Mouse (Mus musculus) lung, postnatal 0 days (tissue): ENCODE results near the gene Rufy1. TPM values are rescaled to one million over a fixed set of nuclear protein-coding genes. Genes with fewer than 3 reads are reported as not detected.

Experiments used
- ATAC-seq: fragments of 200-750 bp; cut with Nextera tagmentation; 2 replicates; pipeline ENCODE4 v1.8.0; 2017; ENCODE audit warnings: moderate library complexity
- DNase-seq: peaks from one replicate; pipeline ENCODE4 v3.0.0-alpha.2; 2016; ENCODE audit warnings: low spot score
- H3K27ac ChIP-seq: fragments of 300-500 bp; sonication (generic); 2 replicates; pipeline ENCODE4 v1.5.1; 2014; ENCODE audit warnings: antibody characterized with exemption, mild to moderate bottlenecking, low read length, mixed read lengths
- H3K27me3 ChIP-seq: fragments of 300-500 bp; sonication (generic); replicated peaks from 2 replicates; pipeline ENCODE4 v1.6.1; 2014; ENCODE audit warnings: low read length, mixed read lengths; ENCODE audit not compliant: insufficient read depth
- H3K36me3 ChIP-seq: fragments of 300-500 bp; sonication (generic); 2 replicates; pipeline ENCODE4 v1.6.1; 2014; ENCODE audit warnings: low read length, mixed read lengths; ENCODE audit not compliant: insufficient read depth
- H3K4me1 ChIP-seq: fragments of 300-500 bp; sonication (generic); 2 replicates; pipeline ENCODE4 v1.6.1; 2014; ENCODE audit warnings: antibody characterized with exemption, low read depth, low read length, mixed read lengths; ENCODE audit not compliant: insufficient read depth
- H3K4me2 ChIP-seq: fragments of 300-500 bp; sonication (generic); replicated peaks from 2 replicates; pipeline ENCODE4 v1.6.1; 2014; ENCODE audit warnings: low read depth, mild to moderate bottlenecking, low read length, moderate library complexity, mixed read lengths
- H3K4me3 ChIP-seq: fragments of 300-500 bp; sonication (generic); 2 replicates; pipeline ENCODE4 v1.5.1; 2014; ENCODE audit warnings: low read depth, low read length
- H3K9ac ChIP-seq: fragments of 300-500 bp; sonication (generic); replicated peaks from 2 replicates; pipeline ENCODE4 v1.6.1; 2014; ENCODE audit warnings: low read depth, mild to moderate bottlenecking
- H3K9me3 ChIP-seq: fragments of 300-500 bp; sonication (generic); 2 replicates; pipeline ENCODE4 v1.6.1; 2016; ENCODE audit warnings: low read length, mixed read lengths
- CTCF ChIP-seq: IDR thresholded peaks from 2 replicates; pipeline ENCODE4 v1.5.1; 2016; ENCODE audit warnings: antibody characterized with exemption, mild to moderate bottlenecking
- EP300 ChIP-seq: IDR thresholded peaks from 2 replicates; pipeline ENCODE4 v1.6.1; 2016; ENCODE audit warnings: antibody characterized with exemption, mild to moderate bottlenecking, control low read depth
- WGBS: fragments of 180-500 bp; shearing (Covaris S2); extraction: QIAGEN DNeasy Blood & Tissue Kit; methylation state at CpG from one replicate; pipeline ENCODE4 v1.1.7; 2014; 5-methylcytosine and 5-hydroxymethylcytosine counted together
- polyA plus RNA-seq: library from polyadenylated mRNA; unstranded; fragments of >200 nt; fragmentation: Nextera tagmentation; extraction: Ambion mirVana; gene quantifications from 2 replicates; pipeline ENCODE4 v1.2.1, GENCODE M21; 2015

Gene Rufy1
- 19.8 and 23.8 TPM in 2 replicates for polyA plus RNA-seq

- H3K4me2 ChIP-seq: peak within 1 kb of the TSS; percentile 68
- TF ChIP-seq EP300 (no peak), CTCF (peak; percentile 26)
- ATAC-seq (peak; percentile 90), DNase-seq (peak; percentile 94)
- WGBS: 1% methylated on average over 71 of the region's 90 CpGs
- H3K4me3 ChIP-seq: peak within 1 kb of the TSS; percentile 79
- H3K36me3 ChIP-seq: no peaks in the 10 kb centered on the region
- H3K9me3 ChIP-seq: no peaks in the 10 kb centered on the region
- no peaks in the 10 kb centered on the region for H3K27me3 ChIP-seq
- peak within 1 kb of the TSS; percentile 91 for H3K27ac ChIP-seq
- peak within 1 kb of the TSS; percentile 95 for H3K9ac ChIP-seq
- no peaks in the 10 kb centered on the region for H3K4me1 ChIP-seq
Observed at GRCm38 (mm10) chr11:50430277-50431133, at the start of gene Rufy1. Gene Rufy1 (minus strand): TSS chr11:50431125.

GRCm38 (mm10) chr11:50478072-50478471 is 47.1 kb upstream of the Rufy1 start:
- Histone ChIP-seq H3K4me1 (no peaks in the 10 kb centered on the region), H3K9ac (no peak overlapping the region), H3K27me3 (no peaks in the 10 kb centered on the region), H3K27ac (no peak overlapping the region), H3K4me3 (no peak overlapping the region), H3K4me2 (no peak overlapping the region), H3K9me3 (no peaks in the 10 kb centered on the region), H3K36me3 (no peaks in the 10 kb centered on the region)
- DNase-seq: no peak
- TF ChIP-seq CTCF (no peak), EP300 (no peak)
- WGBS: 82% methylated on average over 2 of the region's 2 CpGs
- ATAC-seq: no peak

DNA sequence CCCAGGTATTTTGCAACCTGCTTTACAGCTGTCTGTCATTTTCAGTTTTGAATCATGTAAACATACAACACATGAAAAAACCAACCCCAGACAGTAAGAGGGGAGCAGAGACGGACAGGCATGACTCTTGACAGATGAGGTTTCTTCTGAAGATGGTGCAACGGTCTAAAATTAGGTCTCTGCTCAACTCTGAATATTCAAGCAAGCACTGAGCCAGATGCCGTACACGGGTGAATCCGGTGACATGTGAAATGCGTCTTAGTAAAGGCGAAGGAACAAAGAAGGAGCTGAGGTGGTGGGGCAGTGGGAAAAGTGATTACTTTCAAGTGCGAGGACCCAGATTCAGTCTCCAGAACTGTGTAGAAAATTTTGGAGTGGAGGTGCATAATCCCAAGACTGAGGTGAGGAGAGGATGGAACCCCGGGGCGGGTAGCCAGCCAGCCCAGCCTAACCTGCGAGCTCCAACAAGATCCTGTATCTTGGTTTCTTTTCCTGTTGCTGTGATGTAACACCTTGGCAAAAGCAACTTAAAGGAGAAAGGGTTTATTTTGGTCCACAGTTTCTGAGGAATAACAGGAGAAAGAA is 46.7 kb upstream of the Rufy1 start:
- no peak for DNase-seq

DNA sequence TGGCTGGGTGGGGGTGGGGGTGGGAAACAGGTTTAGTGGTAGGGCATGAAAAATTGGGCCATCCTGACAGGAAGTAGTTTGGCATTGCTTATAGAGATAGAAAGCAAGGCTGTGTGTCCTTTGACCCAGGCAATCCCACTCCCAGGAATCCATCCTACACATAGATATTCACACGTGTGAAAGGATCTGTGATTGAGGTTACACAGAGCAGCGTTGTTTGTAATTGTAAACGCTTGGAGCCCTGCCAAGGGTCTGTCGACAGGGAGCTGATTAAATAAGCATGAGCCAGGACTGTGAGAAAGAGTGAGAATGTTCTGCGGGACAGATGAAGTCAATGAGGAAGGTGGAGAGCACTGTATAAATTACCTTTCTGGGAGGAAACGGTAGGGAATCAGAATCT is 46.0 kb upstream of the Rufy1 start:
- no peak overlapping the region for H3K27ac ChIP-seq

More for the DNA sequence above, 46.7 kb upstream of the Rufy1 start:
- WGBS: 71% methylated on average over 11 of the region's 11 CpGs
- Histone ChIP-seq H3K36me3 (no peaks in the 10 kb centered on the region), H3K4me2 (no peak overlapping the region), H3K4me1 (no peaks in the 10 kb centered on the region), H3K4me3 (no peak overlapping the region), H3K27me3 (no peaks in the 10 kb centered on the region), H3K27ac (no peak overlapping the region), H3K9ac (no peak overlapping the region), H3K9me3 (no peaks in the 10 kb centered on the region)
- TF ChIP-seq EP300: no peak
- TF ChIP-seq CTCF: no peak
- no peak for ATAC-seq

DNA sequence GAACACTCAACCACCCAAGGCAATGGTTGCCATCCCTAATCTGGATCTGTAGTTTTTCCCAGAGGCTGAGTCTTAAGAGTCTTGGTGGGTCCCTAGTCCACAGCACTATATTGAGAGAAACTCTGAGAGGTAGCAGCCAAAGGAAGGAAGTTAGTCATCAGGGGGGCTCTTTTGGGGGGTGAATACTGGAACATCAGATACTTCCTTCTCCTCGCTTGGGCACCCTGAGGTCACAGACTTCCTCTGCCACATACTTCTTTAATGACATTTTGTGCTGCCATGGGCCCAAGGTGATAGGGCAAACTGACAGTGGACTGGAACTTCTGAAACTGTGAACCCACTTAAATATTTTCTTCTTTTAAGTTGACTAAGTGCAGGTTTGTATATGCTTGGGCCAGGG is 43.0 kb upstream of the Rufy1 start:
- H3K9me3 ChIP-seq: peaks cover 2% of the 10 kb centered on the region; the same call in 1 of the 2 replicates
- no peaks in the 10 kb centered on the region for H3K27me3 ChIP-seq
- no peak overlapping the region for H3K27ac ChIP-seq
- H3K9ac ChIP-seq: no peak overlapping the region
- H3K36me3 ChIP-seq: no peaks in the 10 kb centered on the region
- TF ChIP-seq CTCF: no peak
- TF ChIP-seq EP300: no peak
- H3K4me2 ChIP-seq: no peak overlapping the region
- H3K4me3 ChIP-seq: no peak overlapping the region
- ATAC-seq (no peak), DNase-seq (no peak)
- H3K4me1 ChIP-seq: no peaks in the 10 kb centered on the region
- 29% methylated on average over 1 of the region's 1 CpGs for WGBS

More for the DNA sequence above, 46.0 kb upstream of the Rufy1 start:
- ATAC-seq (no peak), DNase-seq (no peak)
- Histone ChIP-seq H3K9ac (no peak overlapping the region), H3K4me3 (no peak overlapping the region), H3K9me3 (no peaks in the 10 kb centered on the region; the same call in 1 of the 2 replicates), H3K27me3 (no peaks in the 10 kb centered on the region), H3K4me2 (no peak overlapping the region), H3K36me3 (no peaks in the 10 kb centered on the region), H3K4me1 (no peaks in the 10 kb centered on the region)
- 19% methylated on average over 6 of the region's 6 CpGs for WGBS
- TF ChIP-seq CTCF (no peak), EP300 (no peak)

DNA sequence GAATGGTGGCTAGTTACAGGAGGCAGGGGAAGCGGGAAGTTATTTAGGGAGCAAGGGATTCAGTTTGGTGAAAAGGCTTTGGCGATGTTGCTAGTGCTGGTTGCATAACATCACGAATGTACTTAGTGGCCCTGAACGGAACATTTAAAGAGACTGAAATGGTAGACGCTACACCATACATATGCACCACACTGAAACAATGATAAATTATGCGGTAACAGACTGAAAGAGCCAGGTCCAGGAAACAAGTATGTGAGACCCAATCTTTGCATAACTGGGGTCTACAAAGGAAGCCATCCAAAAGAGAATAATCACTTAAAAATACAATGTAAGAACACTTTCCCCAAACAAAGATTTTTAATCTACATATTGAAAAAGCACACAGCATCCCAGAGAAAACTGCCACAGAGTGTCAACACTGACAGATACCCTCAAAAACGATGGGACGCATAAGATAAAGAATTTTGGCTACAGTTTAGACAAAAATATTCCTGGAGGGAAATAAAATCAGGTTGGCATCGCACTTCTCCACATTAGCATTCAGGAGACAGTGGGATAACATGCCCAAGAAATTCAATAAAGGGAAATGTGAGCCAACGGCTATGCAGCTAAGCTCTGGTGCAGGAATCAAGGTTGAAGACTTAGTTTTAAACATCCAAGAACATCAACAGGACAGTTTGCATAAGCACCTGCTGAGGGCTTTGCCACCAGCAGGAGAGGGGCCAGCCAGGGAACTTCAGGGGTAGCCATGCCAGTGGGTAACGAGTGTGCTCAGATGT is 41.4 kb upstream of the Rufy1 start:
- H3K4me1 ChIP-seq: no peaks in the 10 kb centered on the region
- H3K9ac ChIP-seq: no peak overlapping the region
- ATAC-seq (no peak), DNase-seq (no peak)
- WGBS: 81% methylated on average over 11 of the region's 11 CpGs
- no peaks in the 10 kb centered on the region for H3K36me3 ChIP-seq
- no peak overlapping the region for H3K4me2 ChIP-seq
- H3K4me3 ChIP-seq: no peak overlapping the region
- peaks cover 2% of the 10 kb centered on the region; the same call in 1 of the 2 replicates for H3K9me3 ChIP-seq
- H3K27me3 ChIP-seq: no peaks in the 10 kb centered on the region
- H3K27ac ChIP-seq: no peak overlapping the region
- TF ChIP-seq CTCF: no peak
